Mouse (Mus musculus): ENCODE data around the gene Otor. TPM values are rescaled to one million over a fixed set of nuclear protein-coding genes. Genes with fewer than 3 reads are reported as not detected.

The Otor gene
- polyA plus RNA-seq, 1 experiment from 2014 or later = 0.89 TPM

DNA sequence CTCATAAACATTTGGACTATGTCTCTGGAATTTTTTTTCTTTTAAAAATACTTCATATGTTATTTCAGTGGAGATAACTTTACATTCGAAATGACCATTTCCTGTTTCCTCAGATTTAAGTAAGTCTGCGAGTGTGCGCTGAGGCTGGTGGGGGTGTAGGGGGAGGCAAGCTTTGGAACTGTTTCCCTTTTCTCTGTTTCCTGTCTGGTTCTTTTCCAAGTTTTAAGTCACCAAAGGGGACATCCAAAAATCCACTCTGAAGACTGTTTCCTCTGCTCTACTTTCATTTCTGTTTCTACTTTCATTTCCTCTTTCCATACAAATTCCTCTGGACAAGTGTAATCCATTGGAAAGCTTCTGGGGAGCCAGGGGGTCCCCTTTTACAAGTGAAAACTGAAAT, 3.4 kb downstream of the Otor start:
- peaks cover 11% of the 10 kb centered on the region for H3K4me1 ChIP-seq
- 86% methylated on average over 3 of the region's 3 CpGs for WGBS
- no peak overlapping the region for H3K4me3 ChIP-seq
- H3K9me3 ChIP-seq (replicated peaks) = no peaks in the 10 kb centered on the region
- no peak overlapping the region for H3K4me2 ChIP-seq
- no peak for ATAC-seq
- no peak overlapping the region for H3K27ac ChIP-seq
- no peak overlapping the region for H3K9ac ChIP-seq
- H3K27me3 ChIP-seq = no peaks in the 10 kb centered on the region
- no peaks in the 10 kb centered on the region for H3K36me3 ChIP-seq (ENCODE audit: poor library complexity, severe bottlenecking)

GRCm38 (mm10) chr2:143084852-143085397, 6.7 kb downstream of the Otor start:
- 50% methylated on average over 2 of the region's 2 CpGs for WGBS
- Histone ChIP-seq H3K36me3 (ENCODE audit: poor library complexity, severe bottlenecking) (no peaks in the 10 kb centered on the region), H3K4me1 (no peaks in the 10 kb centered on the region), H3K27me3 (no peaks in the 10 kb centered on the region), H3K9ac (no peak overlapping the region), H3K4me2 (no peak overlapping the region), H3K4me3 (no peak overlapping the region), H3K27ac (no peak overlapping the region), H3K9me3 (replicated peaks) (no peaks in the 10 kb centered on the region)
- no peak for ATAC-seq

DNA sequence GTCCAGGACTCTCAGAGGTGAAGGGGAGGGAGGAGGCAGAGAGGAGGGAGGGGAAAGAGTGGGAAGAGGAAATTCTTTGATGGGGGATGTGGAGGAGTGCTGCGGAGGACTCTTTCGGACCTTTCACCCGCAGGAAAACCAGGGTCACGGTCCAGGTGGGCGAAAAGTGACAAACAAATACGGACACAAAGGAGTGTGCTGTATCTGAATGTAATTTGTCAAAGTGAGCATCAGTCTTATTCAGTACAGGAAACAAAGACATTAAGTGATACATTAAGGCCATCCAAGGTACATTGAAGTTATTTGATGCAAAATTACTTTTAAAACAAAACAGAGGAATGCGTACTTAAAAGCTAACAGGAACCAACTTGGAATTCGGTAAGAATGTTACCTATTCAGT, 11.6 kb downstream of the Otor start:
- Histone ChIP-seq H3K27ac (no peak overlapping the region), H3K27me3 (no peaks in the 10 kb centered on the region)
- 87% methylated on average over 8 of the region's 8 CpGs for WGBS

DNA sequence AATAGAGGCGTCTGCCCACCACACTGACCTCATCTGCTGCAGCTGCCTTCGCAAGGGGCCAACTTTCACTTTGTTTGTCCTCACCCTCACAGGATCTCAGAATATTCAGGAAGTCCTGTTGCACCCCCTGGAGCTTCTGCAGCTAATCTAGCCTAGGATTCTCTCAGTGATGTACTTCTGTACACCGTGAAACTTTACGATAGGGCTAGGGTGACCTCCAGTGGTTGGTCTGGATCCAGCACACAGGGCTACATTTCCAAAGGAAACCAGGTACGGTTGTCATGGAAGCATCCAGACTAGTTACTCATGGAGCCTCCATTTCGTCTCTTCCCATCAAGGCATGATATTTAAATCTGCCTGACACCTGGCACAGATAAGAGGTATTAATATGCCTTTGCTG, 15.5 kb downstream of the Otor start:
- Histone ChIP-seq H3K4me3 (no peak overlapping the region), H3K36me3 (ENCODE audit: poor library complexity, severe bottlenecking) (no peaks in the 10 kb centered on the region), H3K4me1 (no peaks in the 10 kb centered on the region), H3K4me2 (no peak overlapping the region), H3K9ac (no peak overlapping the region), H3K27ac (no peak overlapping the region), H3K9me3 (replicated peaks) (no peaks in the 10 kb centered on the region), H3K27me3 (no peaks in the 10 kb centered on the region)
- peak; percentile 88 for ATAC-seq
- WGBS = 39% methylated on average over 6 of the region's 6 CpGs

More for the DNA sequence above, 11.6 kb downstream of the Otor start:
- Histone ChIP-seq H3K9ac (no peak overlapping the region), H3K9me3 (replicated peaks) (no peaks in the 10 kb centered on the region), H3K4me3 (no peak overlapping the region), H3K4me1 (no peaks in the 10 kb centered on the region), H3K4me2 (no peak overlapping the region), H3K36me3 (ENCODE audit: poor library complexity, severe bottlenecking) (no peaks in the 10 kb centered on the region)
- ATAC-seq = no peak

- 75% methylated on average over 6 of the region's 6 CpGs for WGBS
- Histone ChIP-seq H3K9me3 (replicated peaks) (no peaks in the 10 kb centered on the region), H3K9ac (no peak overlapping the region), H3K27me3 (no peaks in the 10 kb centered on the region), H3K4me3 (no peak overlapping the region), H3K4me1 (no peaks in the 10 kb centered on the region), H3K4me2 (no peak overlapping the region), H3K36me3 (ENCODE audit: poor library complexity, severe bottlenecking) (no peaks in the 10 kb centered on the region), H3K27ac (no peak overlapping the region)
- peak; percentile 29; the same call in 1 of the 2 replicates for ATAC-seq
Observed at GRCm38 (mm10) chr2:143094761-143095160, 16.5 kb downstream of the Otor start.

GRCm38 (mm10) chr2:143097170-143097569, 18.9 kb downstream of the Otor start:
- Histone ChIP-seq H3K36me3 (ENCODE audit: poor library complexity, severe bottlenecking) (no peaks in the 10 kb centered on the region), H3K9ac (no peak overlapping the region), H3K4me1 (no peaks in the 10 kb centered on the region), H3K4me3 (no peak overlapping the region), H3K27me3 (no peaks in the 10 kb centered on the region), H3K27ac (no peak overlapping the region), H3K4me2 (no peak overlapping the region), H3K9me3 (replicated peaks) (no peaks in the 10 kb centered on the region)
- no peak for ATAC-seq
- WGBS = 81% methylated on average over 1 of the region's 1 CpGs

- 97% methylated on average over 1 of the region's 1 CpGs for WGBS
- H3K27ac ChIP-seq = no peak overlapping the region
- no peak overlapping the region for H3K9ac ChIP-seq
- H3K4me2 ChIP-seq = no peak overlapping the region
- H3K36me3 ChIP-seq (ENCODE audit: poor library complexity, severe bottlenecking) = no peaks in the 10 kb centered on the region
- no peaks in the 10 kb centered on the region for H3K27me3 ChIP-seq
- H3K4me3 ChIP-seq = no peak overlapping the region
- no peaks in the 10 kb centered on the region for H3K4me1 ChIP-seq
- peak; percentile 32; the same call in 1 of the 2 replicates for ATAC-seq
- no peaks in the 10 kb centered on the region for H3K9me3 ChIP-seq (replicated peaks)
Observed at GRCm38 (mm10) chr2:143113859-143114258, 35.6 kb downstream of the Otor start.

DNA sequence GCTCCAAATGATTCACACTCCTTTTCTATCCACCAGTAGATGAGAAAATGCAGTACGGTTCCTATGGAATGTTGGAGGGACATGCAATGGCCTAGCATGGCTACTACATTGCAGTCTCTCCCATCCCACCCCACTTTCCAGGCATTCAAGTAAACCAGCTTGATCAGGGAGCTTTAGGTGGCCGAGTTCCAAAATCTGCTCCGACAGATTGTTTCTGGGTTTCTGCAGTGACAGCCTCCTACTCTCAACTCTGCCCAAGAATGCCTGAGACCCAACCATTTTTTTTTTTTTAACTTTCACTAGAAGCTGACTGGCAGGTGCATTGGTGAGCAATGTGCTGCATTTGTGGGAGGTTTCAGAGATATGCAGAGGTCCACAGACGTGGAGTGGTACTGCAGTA, 36.4 kb downstream of the Otor start:
- peak; percentile 9; the same call in 1 of the 2 replicates for ATAC-seq
- no peak overlapping the region for H3K9ac ChIP-seq
- H3K27me3 ChIP-seq = no peaks in the 10 kb centered on the region
- H3K27ac ChIP-seq = no peak overlapping the region
- no peak overlapping the region for H3K4me2 ChIP-seq
- no peaks in the 10 kb centered on the region for H3K36me3 ChIP-seq (ENCODE audit: poor library complexity, severe bottlenecking)
- H3K9me3 ChIP-seq (replicated peaks) = no peaks in the 10 kb centered on the region
- H3K4me1 ChIP-seq = no peaks in the 10 kb centered on the region
- no peak overlapping the region for H3K4me3 ChIP-seq
- WGBS = 69% methylated on average over 4 of the region's 4 CpGs

DNA sequence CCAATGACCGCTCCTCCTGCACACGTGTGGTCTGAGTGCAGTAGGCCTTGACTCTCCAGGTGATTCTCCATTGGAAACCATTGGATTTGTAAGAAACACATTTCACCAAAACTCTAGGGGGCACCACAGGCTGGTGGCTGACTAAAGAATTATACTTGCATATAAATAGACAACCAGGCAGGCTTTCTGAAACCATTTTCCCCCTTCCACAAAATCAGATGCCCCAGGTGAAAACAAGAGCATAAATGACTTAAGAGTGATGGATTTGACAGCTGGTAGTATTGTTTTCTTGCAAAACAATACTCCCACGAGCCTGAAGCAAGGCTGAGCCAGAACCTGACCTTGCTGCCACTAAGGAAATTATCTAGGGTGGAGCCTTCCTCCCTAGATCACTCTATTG, 39.2 kb downstream of the Otor start:
- WGBS = 67% methylated on average over 3 of the region's 3 CpGs
- Histone ChIP-seq H3K36me3 (ENCODE audit: poor library complexity, severe bottlenecking) (no peaks in the 10 kb centered on the region), H3K27ac (no peak overlapping the region), H3K4me3 (no peak overlapping the region), H3K9me3 (replicated peaks) (no peaks in the 10 kb centered on the region), H3K9ac (no peak overlapping the region), H3K27me3 (no peaks in the 10 kb centered on the region), H3K4me2 (no peak overlapping the region), H3K4me1 (no peaks in the 10 kb centered on the region)
- ATAC-seq = no peak

GRCm38 (mm10) chr2:143118221-143118620, 39.9 kb downstream of the Otor start:
- Histone ChIP-seq H3K9ac (no peak overlapping the region), H3K4me1 (no peaks in the 10 kb centered on the region)

DNA sequence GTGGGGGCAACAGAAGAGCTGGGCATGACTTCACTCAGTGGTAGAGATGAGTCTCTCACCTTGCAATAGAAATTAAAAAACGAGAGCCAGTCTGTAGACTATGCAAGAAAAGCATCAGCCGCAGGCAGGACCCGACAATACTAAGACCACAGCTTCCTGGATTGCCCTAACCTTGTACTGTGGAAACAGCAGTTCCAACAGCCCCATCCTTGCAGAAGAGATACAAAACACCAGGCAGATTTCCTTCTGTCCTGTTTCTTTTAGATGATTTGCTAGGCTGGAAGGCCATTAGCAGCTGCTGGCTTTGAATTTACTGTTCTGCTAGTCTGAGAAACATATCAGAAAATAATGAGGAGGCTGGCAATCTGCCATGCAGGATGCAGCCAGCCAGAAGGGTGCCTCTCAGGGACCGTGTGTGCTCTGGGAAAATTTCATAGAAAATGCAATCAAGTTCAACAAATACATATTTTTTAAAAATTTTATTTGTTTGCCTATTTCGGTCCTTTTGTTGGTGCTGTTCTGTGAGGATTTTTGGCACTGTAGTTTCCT, 52.9 kb downstream of the Otor start:
- Histone ChIP-seq H3K27ac (peak overlapping the region; percentile 44; the same call in 1 of the 2 replicates), H3K36me3 (ENCODE audit: poor library complexity, severe bottlenecking) (no peaks in the 10 kb centered on the region)
- 61% methylated on average over 5 of the region's 5 CpGs for WGBS

More at GRCm38 (mm10) chr2:143118221-143118620, 39.9 kb downstream of the Otor start:
- no peak overlapping the region for H3K4me2 ChIP-seq
- no peaks in the 10 kb centered on the region for H3K9me3 ChIP-seq (replicated peaks)
- H3K4me3 ChIP-seq = no peak overlapping the region
- 84% methylated on average over 7 of the region's 7 CpGs for WGBS
- no peak for ATAC-seq
- H3K27ac ChIP-seq = no peak overlapping the region
- no peaks in the 10 kb centered on the region for H3K36me3 ChIP-seq (ENCODE audit: poor library complexity, severe bottlenecking)
- H3K27me3 ChIP-seq = no peaks in the 10 kb centered on the region

More for the DNA sequence above, 52.9 kb downstream of the Otor start:
- Histone ChIP-seq H3K9me3 (replicated peaks) (no peaks in the 10 kb centered on the region), H3K4me3 (no peak overlapping the region), H3K4me1 (peaks cover 6% of the 10 kb centered on the region), H3K9ac (no peak overlapping the region), H3K4me2 (no peak overlapping the region), H3K27me3 (no peaks in the 10 kb centered on the region)
- ATAC-seq = peak; percentile 85

Data from forebrain, embryonic 13.5 days (tissue).